In the genomic region with DNA sequence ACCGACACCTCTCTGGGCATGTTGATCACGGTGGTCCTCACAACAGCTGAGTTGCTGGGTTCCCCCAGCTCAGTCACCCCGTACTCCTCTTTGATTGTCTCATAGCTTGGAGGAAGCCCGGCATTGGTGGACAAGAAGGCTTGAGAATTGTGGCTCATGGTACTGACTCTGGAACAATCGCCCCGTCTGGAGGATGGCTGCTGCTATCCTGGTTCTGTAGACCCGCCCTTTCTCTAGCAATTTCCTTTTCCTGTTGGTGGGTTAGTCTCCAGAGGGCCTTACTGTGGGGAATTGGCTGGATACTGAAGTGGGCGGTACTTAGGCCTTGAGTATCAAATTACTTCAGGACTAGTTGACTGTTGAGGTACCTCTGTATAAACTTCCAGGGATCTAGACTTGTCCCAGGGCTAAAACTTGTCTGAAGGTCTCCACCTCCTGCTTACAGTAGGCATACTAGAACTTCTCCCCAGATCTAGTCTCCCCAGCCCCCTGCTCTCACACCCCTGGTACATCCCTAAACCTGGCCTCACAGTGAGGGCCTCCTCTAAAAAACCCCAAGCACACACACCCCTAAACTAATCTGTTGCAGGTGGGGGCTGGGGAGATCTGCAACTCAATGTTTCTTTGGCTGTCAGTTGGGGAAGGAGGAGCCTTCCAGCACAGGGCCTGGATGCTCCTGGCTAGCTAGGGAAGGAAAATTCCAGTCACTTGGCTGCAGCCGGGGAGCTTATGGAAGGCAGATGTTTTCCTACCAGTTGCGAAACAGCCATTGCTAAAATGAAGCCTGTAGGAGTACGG, we compare ENCODE assay signal across 8 mouse cellular contexts. TPM values are rescaled to one million over a fixed set of nuclear protein-coding genes. Genes with fewer than 3 reads are reported as not detected.
A peak's percentile ranks its signal among the peaks of the same experiment; 100 is the strongest.
DNase-seq lines count a peak whose midpoint lies in the region; ATAC-seq and TF ChIP-seq lines count a peak whose summit lies in the region.

Gm45717 (minus strand) TSS at position 180 of the 798 bp plus-strand sequence.
Ifitm2 (minus strand) TSS at position 230 of the 798 bp plus-strand sequence.

- peaks cover 6% of the 10 kb centered on the region; the same call in 1 of the 2 replicates for H3K27me3 ChIP-seq in embryonic facial prominence, embryonic 10.5 days (replicated peaks; ENCODE audit: low read depth, poor library complexity, severe bottlenecking)
- H3K27me3 ChIP-seq in kidney, adult 2 months (replicated peaks; ENCODE audit: control insufficient read depth, insufficient read depth, low read length), result no peaks in the 10 kb centered on the region
- H3K27me3 ChIP-seq in neural tube, embryonic 15.5 days (replicated peaks), result no peaks in the 10 kb centered on the region

- H3K9me3 ChIP-seq in embryonic facial prominence, embryonic 10.5 days, result no peaks in the 10 kb centered on the region
- H3K9me3 ChIP-seq in neural tube, embryonic 15.5 days (replicated peaks), result no peaks in the 10 kb centered on the region

- peaks cover 16% of the 10 kb centered on the region for H3K36me3 ChIP-seq in embryonic facial prominence, embryonic 10.5 days (replicated peaks)
- no peaks in the 10 kb centered on the region for H3K36me3 ChIP-seq in kidney, adult 2 months (ENCODE audit: control insufficient read depth, insufficient read depth, low read length)
- H3K36me3 ChIP-seq in neural tube, embryonic 15.5 days, result no peaks in the 10 kb centered on the region

- peak within 1 kb of the TSS; percentile 18; the same call in 1 of the 2 replicates for H3K9ac ChIP-seq in neural tube, embryonic 15.5 days (replicated peaks)

- peak; percentile 35 to 47 for DNase-seq in right cerebral cortex, adult 2 months (ENCODE audit: low spot score in 2 of 2)
- DNase-seq in right cerebral cortex, postnatal 14 days, result no peak
- peak; percentile 71 for DNase-seq in embryonic facial prominence, embryonic 10.5 days (ENCODE audit: low spot score)
- DNase-seq in heart, adult 9 months (ENCODE audit: low spot score in 2 of 2), result peak; percentile 95 to 96
- peak; percentile 95 for DNase-seq in kidney, adult 2 months
- DNase-seq in lung, adult 18-20 months, result peak; percentile 87 to 94
- DNase-seq in cerebellum, postnatal 25 days, result no peak

- H3K4me2 ChIP-seq in neural tube, embryonic 15.5 days, result peak within 1 kb of the TSS; percentile 54

- 10% methylated on average over 11 of the region's 11 CpGs for WGBS in embryonic facial prominence, embryonic 10.5 days
- WGBS in kidney, adult 2 months, result 13% methylated on average over 11 of the region's 11 CpGs
- WGBS in neural tube, embryonic 15.5 days, result 24% methylated on average over 11 of the region's 11 CpGs

- H3K4me3 ChIP-seq in embryonic facial prominence, embryonic 10.5 days, result peak within 1 kb of the TSS; percentile 71
- H3K4me3 ChIP-seq in kidney, adult 2 months (ENCODE audit: insufficient read depth, low read depth, low read length), result peak within 1 kb of the TSS; percentile 68
- peak within 1 kb of the TSS; percentile 33 for H3K4me3 ChIP-seq in neural tube, embryonic 15.5 days (replicated peaks)

- peak; percentile 53; the same call in 1 of the 2 replicates for ATAC-seq in neural tube, embryonic 15.5 days (ENCODE audit: low FRiP score)

- H3K4me1 ChIP-seq in embryonic facial prominence, embryonic 10.5 days, result peaks cover 71% of the 10 kb centered on the region
- no peaks in the 10 kb centered on the region for H3K4me1 ChIP-seq in kidney, adult 2 months (ENCODE audit: control insufficient read depth, insufficient read depth, low read length)
- H3K4me1 ChIP-seq in neural tube, embryonic 15.5 days, result peaks cover 19% of the 10 kb centered on the region

- peak within 1 kb of the TSS; percentile 86 for H3K27ac ChIP-seq in embryonic facial prominence, embryonic 10.5 days (replicated peaks)
- H3K27ac ChIP-seq in kidney, adult 2 months (ENCODE audit: insufficient read depth, low read depth, low read length), result peak within 1 kb of the TSS; percentile 83
- H3K27ac ChIP-seq in neural tube, embryonic 15.5 days (replicated peaks), result peak within 1 kb of the TSS; percentile 55

- no peak for TF ChIP-seq POLR2A in kidney, adult 2 months (IDR thresholded peaks at IDR 0.05; ENCODE audit: low read depth, low read length)

- no peak for TF ChIP-seq CTCF in kidney, adult 2 months (conservative IDR thresholded peaks at IDR 0.05; ENCODE audit: insufficient read depth, insufficient read length, low read depth, low read length)

RNA-seq across cellular contexts. Expression of gene Gm45717, which starts in this region (rescaled TPM):
- polyA plus RNA-seq in embryonic facial prominence, embryonic 10.5 days (2016; fragmentation: Nextera tagmentation; extraction: Ambion mirVana), result 0.52 TPM in 1 of 2 replicates, not detected in the other
- polyA plus RNA-seq in kidney, adult 2 months (2012; rRNA removed), result 0.27 TPM in 1 of 2 replicates, not detected in the other
- polyA plus RNA-seq in neural tube, embryonic 15.5 days (2015; fragmentation: Nextera tagmentation; extraction: Ambion mirVana), result not detected in 2 replicates

RNA-seq across cellular contexts. Expression of gene Ifitm2, which starts in this region (rescaled TPM):
- polyA plus RNA-seq in embryonic facial prominence, embryonic 10.5 days (2016; fragmentation: Nextera tagmentation; extraction: Ambion mirVana), result 602 and 668 TPM in 2 replicates
- 642 and 737 TPM in 2 replicates for polyA plus RNA-seq in kidney, adult 2 months (2012; rRNA removed)
- 197 and 409 TPM in 2 replicates for polyA plus RNA-seq in neural tube, embryonic 15.5 days (2015; fragmentation: Nextera tagmentation; extraction: Ambion mirVana)

Comparison
In these comparisons a context has a peak if more than half of its experiments do, and no peak if none do; other contexts are left out.
1. DNase-seq: peak in right cerebral cortex, adult 2 months (2 of 2), embryonic facial prominence, embryonic 10.5 days (single experiment), heart, adult 9 months (2 of 2), kidney, adult 2 months (single experiment) and lung, adult 18-20 months (2 of 2); none in right cerebral cortex, postnatal 14 days (single experiment) and cerebellum, postnatal 25 days (0 of 2).
2. Peak in every context shown above with its lines, with median percentiles within 50 percentile points of each other: H3K27ac ChIP-seq and H3K4me3 ChIP-seq.